In the genomic region with DNA sequence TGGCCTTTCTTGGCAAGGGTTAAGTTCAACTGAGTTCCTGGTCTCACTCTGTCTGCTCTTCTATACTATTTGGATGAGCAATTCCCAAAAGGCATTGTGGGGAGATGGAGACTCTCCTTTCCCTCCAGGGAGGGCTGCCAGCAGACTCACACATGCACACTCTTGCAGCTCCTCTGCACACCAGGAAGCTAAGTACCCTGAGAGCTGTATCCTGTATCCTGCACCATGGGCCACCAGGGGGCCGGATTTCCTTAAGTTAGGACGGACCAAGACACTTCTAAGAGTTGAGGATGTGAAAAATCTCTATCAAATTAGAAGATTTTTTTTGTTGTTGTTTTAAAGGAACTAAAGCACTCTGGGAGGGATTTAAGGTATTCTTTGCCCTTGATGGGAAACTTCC, we compare ENCODE assay signal across 9 mouse cellular contexts.
DNase-seq lines count a peak whose midpoint lies in the region; ATAC-seq lines count a peak whose summit lies in the region.
"Had no signal": no experiment of that assay in that cellular context is flagged by ENCODE, and none has a peak within 500 bp of the region (broad histone marks: within the 10 kb centered on the region; RNA-seq: fewer than 3 reads in every experiment).

No protein-coding gene starts in this region.

- H3K9ac ChIP-seq in hindbrain, embryonic 14.5 days, result no peak overlapping the region
- H3K9ac ChIP-seq: limb, embryonic 15.5 days had no signal

- H3K4me1 ChIP-seq in hindbrain, embryonic 14.5 days (replicated peaks; ENCODE audit: control insufficient read depth, insufficient read depth, low read length), result peaks cover 24% of the 10 kb centered on the region

- H3K4me2 ChIP-seq in hindbrain, embryonic 14.5 days (replicated peaks), result no peak overlapping the region
- H3K4me2 ChIP-seq: limb, embryonic 15.5 days had no signal

- H3K27ac ChIP-seq in hindbrain, embryonic 14.5 days, result no peak overlapping the region

- H3K4me3 ChIP-seq in hindbrain, embryonic 14.5 days (replicated peaks; ENCODE audit: low read length), result no peak overlapping the region
- H3K4me3 ChIP-seq: limb, embryonic 15.5 days had no signal

- H3K27me3 ChIP-seq in hindbrain, embryonic 14.5 days (ENCODE audit: control insufficient read depth, insufficient read depth, low read length), result no peaks in the 10 kb centered on the region
- H3K27me3 ChIP-seq: limb, embryonic 15.5 days had no signal

- no peaks in the 10 kb centered on the region for H3K36me3 ChIP-seq in hindbrain, embryonic 14.5 days (replicated peaks; ENCODE audit: control insufficient read depth, insufficient read depth)
- H3K36me3 ChIP-seq: limb, embryonic 15.5 days had no signal

- peak; percentile 41 to 65 for DNase-seq in adrenal gland, adult (ENCODE audit: inconsistent age in 2 of 2, low spot score in 1 of 2)
- no peak for DNase-seq in adrenal gland, adult 8-10 months
- DNase-seq in retina, embryonic 14.5 days (ENCODE audit: low spot score), result peak; percentile 25
- DNase-seq in retina, postnatal 1 day, result no peak
- DNase-seq in hindbrain, embryonic 14.5 days (ENCODE audit: low spot score), result peak; percentile 32
- DNase-seq in lung, postnatal 4 days, result peak; percentile 51 to 66
- DNase-seq in cerebellum, adult 9-10 months, result no peak
- DNase-seq in urinary bladder, postnatal 4 days (ENCODE audit: low spot score in 2 of 2), result no peak

- WGBS in hindbrain, embryonic 14.5 days, result 48% methylated on average over 2 of the region's 2 CpGs

- H3K9me3 ChIP-seq in hindbrain, embryonic 14.5 days (ENCODE audit: control insufficient read depth, low read length), result no peaks in the 10 kb centered on the region
- H3K9me3 ChIP-seq: limb, embryonic 15.5 days had no signal

- ATAC-seq in hindbrain, embryonic 14.5 days (ENCODE audit: low FRiP score), result no peak

Comparison
In these comparisons a context has a peak if more than half of its experiments do, and no peak if none do; other contexts are left out.
1. DNase-seq: peak in adrenal gland, adult (2 of 2), retina, embryonic 14.5 days (single experiment), hindbrain, embryonic 14.5 days (single experiment) and lung, postnatal 4 days (2 of 2); none in adrenal gland, adult 8-10 months (single experiment), retina, postnatal 1 day (single experiment), cerebellum, adult 9-10 months (single experiment) and urinary bladder, postnatal 4 days (0 of 2).